Mouse (Mus musculus) intestine, embryonic 16.5 days (tissue): ENCODE data around the gene Gm14308. TPM values are rescaled to one million over a fixed set of nuclear protein-coding genes. Genes with fewer than 3 reads are reported as not detected.
"Not testable (repeated sequence)": the region's sequence is repeated elsewhere in the genome, so short reads cannot be mapped to it uniquely, and the experiment has no call there.

Experiments
- ATAC-seq: fragments of 200-750 bp; cut with Nextera tagmentation; 2 replicates; pipeline ENCODE4 v1.8.0; 2017; ENCODE audit warnings: moderate TSS enrichment, moderate library complexity
- H3K27ac ChIP-seq: fragments of 300-500 bp; sonication (generic); 2 replicates; pipeline ENCODE4 v1.5.1; 2014; ENCODE audit warnings: mild to moderate bottlenecking, low read length
- H3K27me3 ChIP-seq: fragments of 300-500 bp; sonication (generic); replicated peaks from 2 replicates; pipeline ENCODE4 v1.6.1; 2014; ENCODE audit warnings: low read length, control low read depth, mixed read lengths; ENCODE audit not compliant: control insufficient read depth, insufficient read depth
- H3K36me3 ChIP-seq: fragments of 300-500 bp; sonication (generic); 2 replicates; pipeline ENCODE4 v1.6.1; 2014; ENCODE audit warnings: low read length, control low read depth; ENCODE audit not compliant: control insufficient read depth, insufficient read depth
- H3K4me1 ChIP-seq: fragments of 300-500 bp; sonication (generic); 2 replicates; pipeline ENCODE4 v1.6.1; 2014; ENCODE audit warnings: low read length, control low read depth, mixed read lengths; ENCODE audit not compliant: control insufficient read depth, insufficient read depth
- H3K4me2 ChIP-seq: fragments of 300-500 bp; sonication (generic); 2 replicates; pipeline ENCODE4 v1.6.1; 2014; ENCODE audit warnings: low read depth, low read length, control low read depth
- H3K4me3 ChIP-seq: fragments of 300-500 bp; sonication (generic); 2 replicates; pipeline ENCODE4 v1.5.1; 2014; ENCODE audit warnings: mild to moderate bottlenecking, low read length
- H3K9ac ChIP-seq: fragments of 300-500 bp; sonication (generic); 2 replicates; pipeline ENCODE4 v1.6.1; 2014; ENCODE audit warnings: low read depth, low read length
- H3K9me3 ChIP-seq: fragments of 300-500 bp; sonication (generic); 2 replicates; pipeline ENCODE4 v1.6.1; 2016; ENCODE audit warnings: low read length, control low read depth; ENCODE audit not compliant: control insufficient read depth
- WGBS: fragments of 180-500 bp; shearing (Covaris S2); extraction: QIAGEN DNeasy Blood & Tissue Kit; methylation state at CpG from one replicate; pipeline ENCODE4 v1.1.7; 2014; 5-methylcytosine and 5-hydroxymethylcytosine counted together
- polyA plus RNA-seq: library from polyadenylated mRNA; unstranded; fragments of >200 nt; fragmentation: Nextera tagmentation; extraction: Ambion mirVana; gene quantifications from 2 replicates; pipeline ENCODE4 v1.2.1, GENCODE M21; 2015

Gene Gm14308
- 14.5 and 14.7 TPM in 2 replicates for polyA plus RNA-seq

DNA sequence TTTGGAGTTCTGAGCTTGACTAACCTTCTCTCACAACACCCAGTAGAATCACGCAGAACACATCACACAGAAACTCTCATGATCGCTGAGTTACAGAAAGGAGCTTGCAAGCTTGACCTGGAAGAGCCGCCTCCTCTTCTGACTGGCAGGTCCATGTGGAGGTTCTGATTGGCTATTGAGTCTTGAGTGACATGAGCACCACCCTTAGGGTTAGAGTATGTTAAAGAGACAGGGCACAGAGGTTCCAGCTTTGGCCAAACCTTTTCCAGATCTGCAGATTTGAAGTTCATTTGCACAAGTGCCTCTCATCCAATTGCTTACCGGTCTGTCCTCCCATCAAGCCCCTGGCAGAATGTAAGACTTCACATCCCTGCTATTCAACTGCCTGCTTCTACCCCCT is at the start of gene Gm14308:
Gm14308 (minus strand) TSS at position 101 of the 400 bp plus-strand sequence.
- H3K4me1 ChIP-seq, H3K36me3 ChIP-seq, H3K9ac ChIP-seq, ATAC-seq, H3K4me2 ChIP-seq, H3K27me3 ChIP-seq, H3K4me3 ChIP-seq, H3K9me3 ChIP-seq, H3K27ac ChIP-seq: not testable (repeated sequence)
- WGBS, result no CpG with 5 or more reads among the region's 4 CpGs

DNA sequence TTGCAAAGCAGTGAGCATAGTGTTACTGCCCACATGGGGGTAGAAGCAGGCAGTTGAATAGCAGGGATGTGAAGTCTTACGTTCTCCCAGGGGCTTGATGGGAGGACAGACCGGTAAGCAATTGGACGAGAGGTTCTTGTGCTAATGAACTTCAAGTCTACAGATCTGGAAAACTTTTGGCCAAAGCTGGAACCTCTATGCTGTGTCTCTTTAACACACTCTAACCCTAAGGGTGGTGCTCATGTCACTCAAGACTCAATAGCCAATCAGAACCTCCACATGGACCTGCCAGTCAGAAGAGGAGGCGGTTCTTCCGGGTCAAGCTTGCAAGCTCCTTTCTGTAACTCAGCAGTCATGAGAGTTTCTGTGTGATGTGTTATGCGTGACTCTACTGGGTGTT is 34.1 kb upstream of the Gm14308 start, which contains the start of gene Zfp973:
Zfp973 (plus strand) TSS at position 301 of the 400 bp plus-strand sequence.
- H3K9me3 ChIP-seq, ATAC-seq, H3K36me3 ChIP-seq, H3K27me3 ChIP-seq, H3K4me2 ChIP-seq, H3K4me3 ChIP-seq, H3K9ac ChIP-seq, H3K27ac ChIP-seq, H3K4me1 ChIP-seq: not testable (repeated sequence)
- WGBS, result no CpG with 5 or more reads among the region's 6 CpGs

Other genes with a start within 250 kb of the Gm14308 start
- 9.9 and 13.1 TPM in 2 replicates for gene Gm14435, start 212.8 kb downstream of the Gm14308 start, polyA plus RNA-seq
- 2.7 TPM in 1 of 2 replicates, not detected in the other for gene Gm14434, start 149.6 kb downstream of the Gm14308 start, polyA plus RNA-seq
- gene Zfp967, start 115.3 kb downstream of the Gm14308 start, polyA plus RNA-seq, result not detected in 2 replicates
- gene Zfp973, start 34.2 kb upstream of the Gm14308 start, polyA plus RNA-seq, result 6.2 and 7.4 TPM in 2 replicates
- gene Gm14305, start 72.0 kb upstream of the Gm14308 start, polyA plus RNA-seq, result 19.8 and 21.0 TPM in 2 replicates
- gene Gm14295, start 162.3 kb upstream of the Gm14308 start, polyA plus RNA-seq, result 9.4 and 12.5 TPM in 2 replicates
- gene Gm14408, start 194.8 kb upstream of the Gm14308 start, polyA plus RNA-seq, result not detected in 2 replicates